Mouse (Mus musculus): ENCODE data around the gene Pheta2.

DNA sequence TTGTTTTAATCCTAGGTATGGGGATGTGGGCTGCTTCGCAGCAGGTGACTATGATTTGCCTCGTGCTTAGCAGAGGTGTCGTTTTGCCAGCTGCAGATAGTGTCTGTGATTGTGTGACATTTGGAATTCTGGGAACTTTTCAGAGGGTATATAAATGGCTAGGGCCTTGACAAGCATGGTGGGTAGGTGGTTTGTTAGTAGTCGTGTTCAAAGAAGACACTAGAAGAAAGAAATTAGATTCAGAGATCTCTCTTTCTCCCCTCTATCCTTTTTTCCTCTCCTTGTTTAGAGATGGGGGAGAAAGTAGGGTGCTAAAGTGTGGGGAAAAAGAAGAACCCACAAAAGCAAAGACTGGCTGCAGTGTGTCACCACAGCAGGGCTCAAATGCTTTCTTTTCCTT is 29.4 kb downstream of the Pheta2 start:
- TF ChIP-seq CTCF (IDR thresholded peaks at IDR 0.05; ENCODE audit: borderline replicate concordance, extremely low read depth, insufficient read depth, insufficient read length) = no peak
- TF ChIP-seq POLR2A (IDR thresholded peaks at IDR 0.05; ENCODE audit: borderline replicate concordance, extremely low read depth, insufficient read depth, insufficient read length, poor library complexity, severe bottlenecking) = no peak
